Mouse (Mus musculus): ENCODE results near the gene Cacna1i.
A peak's percentile ranks its signal among the peaks of the same experiment; 100 is the strongest.

The Cacna1i gene

GRCm38 (mm10) chr15:80286851-80287415, at the start of gene Cacna1i:
Cacna1i (plus strand) TSS chr15:80287238.
- DNase-seq (ENCODE audit: low read depth in 2 of 2, low spot score in 2 of 2): no peak

- DNase-seq (ENCODE audit: low read depth in 2 of 2, low spot score in 2 of 2): no peak
Measured at GRCm38 (mm10) chr15:80248135-80248534, 38.9 kb upstream of the Cacna1i start.

- no peak for DNase-seq (ENCODE audit: low read depth in 2 of 2, low spot score in 2 of 2)
Measured at GRCm38 (mm10) chr15:80248596-80248995, 38.4 kb upstream of the Cacna1i start.

- DNase-seq (ENCODE audit: low read depth in 2 of 2, low spot score in 2 of 2): no peak
Measured at GRCm38 (mm10) chr15:80249672-80250071, 37.4 kb upstream of the Cacna1i start.

GRCm38 (mm10) chr15:80250586-80250985, 36.5 kb upstream of the Cacna1i start:
- DNase-seq (ENCODE audit: low read depth in 2 of 2, low spot score in 2 of 2): no peak

GRCm38 (mm10) chr15:80253530-80253929, 33.5 kb upstream of the Cacna1i start:
- DNase-seq (ENCODE audit: low read depth in 2 of 2, low spot score in 2 of 2): no peak

GRCm38 (mm10) chr15:80254207-80254606, 32.8 kb upstream of the Cacna1i start:
- DNase-seq (ENCODE audit: low read depth in 2 of 2, low spot score in 2 of 2): no peak

- DNase-seq (ENCODE audit: low read depth in 2 of 2, low spot score in 2 of 2): peak; percentile 97 to 99
Measured at GRCm38 (mm10) chr15:80254847-80255645, 32.0 kb upstream of the Cacna1i start, which contains the start of gene Atf4. Atf4 (plus strand) TSS chr15:80255184.

- no peak for DNase-seq (ENCODE audit: low read depth in 2 of 2, low spot score in 2 of 2)
Measured at GRCm38 (mm10) chr15:80255646-80256121, 31.4 kb upstream of the Cacna1i start.

GRCm38 (mm10) chr15:80256242-80256641, 30.8 kb upstream of the Cacna1i start:
- DNase-seq (ENCODE audit: low read depth in 2 of 2, low spot score in 2 of 2): no peak

- no peak for DNase-seq (ENCODE audit: low read depth in 2 of 2, low spot score in 2 of 2)
Measured at GRCm38 (mm10) chr15:80256656-80257601, 30.1 kb upstream of the Cacna1i start.

GRCm38 (mm10) chr15:80257602-80258239, 29.3 kb upstream of the Cacna1i start:
- no peak for DNase-seq (ENCODE audit: low read depth in 2 of 2, low spot score in 2 of 2)

GRCm38 (mm10) chr15:80258240-80259170, 28.5 kb upstream of the Cacna1i start:
- no peak for DNase-seq (ENCODE audit: low read depth in 2 of 2, low spot score in 2 of 2)

GRCm38 (mm10) chr15:80259406-80260045, 27.5 kb upstream of the Cacna1i start:
- DNase-seq (ENCODE audit: low read depth in 2 of 2, low spot score in 2 of 2): no peak

- DNase-seq (ENCODE audit: low read depth in 2 of 2, low spot score in 2 of 2): peak; percentile 70 to 79
Measured at GRCm38 (mm10) chr15:80260677-80261076, 26.4 kb upstream of the Cacna1i start.

- DNase-seq (ENCODE audit: low read depth in 2 of 2, low spot score in 2 of 2): no peak
Measured at GRCm38 (mm10) chr15:80261100-80261499, 25.9 kb upstream of the Cacna1i start.

- peak; percentile 84 to 85 for DNase-seq (ENCODE audit: low read depth in 2 of 2, low spot score in 2 of 2)
Measured at GRCm38 (mm10) chr15:80263610-80264575, 23.1 kb upstream of the Cacna1i start, which contains the start of gene Rps19bp1. Rps19bp1 (minus strand) TSS chr15:80264315.

- DNase-seq (ENCODE audit: low read depth in 2 of 2, low spot score in 2 of 2): peak; percentile 42 to 72
Measured at GRCm38 (mm10) chr15:80266281-80266680, 20.8 kb upstream of the Cacna1i start.
